Mouse (Mus musculus): ENCODE results near the gene Tial1. TPM values are rescaled to one million over a fixed set of nuclear protein-coding genes. Genes with fewer than 3 reads are reported as not detected.
A peak's percentile ranks its signal among the peaks of the same experiment; 100 is the strongest.

Tial1 gene
- polyA plus RNA-seq, 1 experiment from 2014 or later: 28.0 TPM

DNA sequence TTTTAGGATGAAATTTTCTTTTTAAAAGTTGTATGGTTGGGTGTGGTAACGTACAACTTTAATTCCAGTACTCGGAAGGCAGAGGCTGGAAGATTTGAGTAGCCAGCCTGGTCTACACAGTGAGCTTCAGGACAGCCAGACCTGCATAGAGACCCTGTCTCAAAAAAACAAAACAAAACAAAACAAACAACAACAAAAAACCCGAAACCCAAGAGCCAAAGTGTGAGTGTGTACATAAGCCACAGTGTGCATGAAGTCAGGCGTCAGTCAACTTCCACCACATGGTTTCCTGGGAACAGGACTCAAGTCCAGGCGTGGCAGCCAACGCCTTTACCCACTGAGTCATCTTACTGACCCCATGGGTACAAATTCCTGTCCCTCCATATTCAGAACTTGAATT is 22.3 kb downstream of the Tial1 start:
- H3K9me3 ChIP-seq (replicated peaks): no peaks in the 10 kb centered on the region
- 94% methylated on average over 6 of the region's 6 CpGs for whole genome bisulfite sequencing
- no peak for DNase-seq (ENCODE audit: low spot score)
- H3K4me1 ChIP-seq: no peaks in the 10 kb centered on the region
- no peaks in the 10 kb centered on the region for H3K27me3 ChIP-seq (ENCODE audit: low read depth, poor library complexity, severe bottlenecking)
- no peak overlapping the region for H3K4me3 ChIP-seq
- peaks cover 48% of the 10 kb centered on the region for H3K36me3 ChIP-seq
- no peak overlapping the region for H3K27ac ChIP-seq (replicated peaks)

DNA sequence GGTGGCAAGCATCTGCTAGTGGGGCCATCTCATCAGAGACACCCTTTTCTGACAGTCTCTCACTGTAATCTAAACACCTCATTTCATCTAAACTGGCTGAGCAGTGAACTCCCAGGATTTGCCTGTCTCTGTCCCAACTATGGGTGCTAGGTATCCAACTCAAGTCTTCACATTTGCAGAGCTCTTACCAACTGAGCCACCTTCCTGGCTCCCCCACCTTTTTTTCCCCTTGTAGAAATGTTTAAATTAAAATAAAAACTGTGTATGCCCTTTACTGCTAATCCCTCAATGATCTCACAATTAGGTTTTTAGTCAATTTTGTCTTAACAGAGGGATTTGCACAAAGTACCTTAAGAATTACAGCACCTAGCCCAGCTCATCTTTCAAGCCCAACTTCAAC is 23.4 kb downstream of the Tial1 start:
- no peak overlapping the region for H3K4me3 ChIP-seq
- H3K9me3 ChIP-seq (replicated peaks): no peaks in the 10 kb centered on the region
- DNase-seq (ENCODE audit: low spot score): no peak

DNA sequence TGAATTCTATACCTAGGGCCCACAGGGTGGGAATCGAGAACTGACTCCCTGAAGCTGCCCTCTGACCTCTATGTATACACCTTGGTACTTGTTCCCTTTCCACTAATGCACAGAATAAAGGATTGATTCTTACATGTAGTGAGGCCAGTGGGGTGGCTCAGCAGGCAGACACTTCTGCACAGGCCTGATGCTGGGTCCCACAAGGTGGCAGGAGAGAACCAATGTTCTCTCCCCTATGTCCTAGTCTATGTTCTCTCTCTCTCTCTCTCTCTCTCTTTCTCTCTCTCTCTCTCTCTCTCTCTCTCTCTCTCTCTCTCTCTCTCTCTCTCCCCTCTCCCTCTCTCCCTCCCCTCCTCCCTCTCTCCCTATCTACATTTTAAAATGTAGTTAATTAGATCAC is 28.3 kb downstream of the Tial1 start:
- DNase-seq (ENCODE audit: low spot score): no peak
- H3K4me3 ChIP-seq: no peak overlapping the region
- H3K4me1 ChIP-seq: no peaks in the 10 kb centered on the region
- H3K27ac ChIP-seq (replicated peaks): no peak overlapping the region
- no peaks in the 10 kb centered on the region for H3K9me3 ChIP-seq (replicated peaks)
- peaks cover 3% of the 10 kb centered on the region; the same call in 1 of the 2 replicates for H3K36me3 ChIP-seq
- WGBS: 72% methylated on average over 1 of the region's 1 CpGs
- no peaks in the 10 kb centered on the region for H3K27me3 ChIP-seq (ENCODE audit: low read depth, poor library complexity, severe bottlenecking)

More for the DNA sequence above, 23.4 kb downstream of the Tial1 start:
- Histone ChIP-seq H3K27me3 (ENCODE audit: low read depth, poor library complexity, severe bottlenecking) (no peaks in the 10 kb centered on the region), H3K27ac (replicated peaks) (no peak overlapping the region), H3K36me3 (peaks cover 37% of the 10 kb centered on the region), H3K4me1 (no peaks in the 10 kb centered on the region)

DNA sequence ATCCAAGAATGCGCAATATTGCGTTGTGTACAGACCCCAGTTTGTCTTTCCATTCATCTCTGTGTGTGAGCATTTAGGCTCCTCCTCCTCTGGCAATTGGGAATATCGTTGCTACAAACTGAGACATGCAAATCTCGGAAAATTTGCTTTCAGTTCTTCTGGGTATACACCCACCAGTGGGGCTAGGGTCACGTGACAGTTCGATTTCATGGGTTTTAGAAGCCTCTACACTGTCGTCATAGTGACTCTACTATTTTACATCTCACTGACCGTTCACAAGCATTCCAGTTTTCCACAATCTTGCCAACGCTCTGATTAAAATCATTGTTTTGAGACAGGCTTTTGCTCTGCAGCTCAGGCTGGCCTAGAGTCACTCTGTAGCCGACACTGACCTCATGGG is 28.9 kb downstream of the Tial1 start:
- Histone ChIP-seq H3K4me1 (no peaks in the 10 kb centered on the region), H3K27me3 (ENCODE audit: low read depth, poor library complexity, severe bottlenecking) (no peaks in the 10 kb centered on the region), H3K4me3 (no peak overlapping the region), H3K27ac (replicated peaks) (no peak overlapping the region), H3K36me3 (peaks cover 3% of the 10 kb centered on the region; the same call in 1 of the 2 replicates), H3K9me3 (replicated peaks) (no peaks in the 10 kb centered on the region)
- 80% methylated on average over 10 of the region's 10 CpGs for WGBS
- DNase-seq (ENCODE audit: low spot score): no peak

DNA sequence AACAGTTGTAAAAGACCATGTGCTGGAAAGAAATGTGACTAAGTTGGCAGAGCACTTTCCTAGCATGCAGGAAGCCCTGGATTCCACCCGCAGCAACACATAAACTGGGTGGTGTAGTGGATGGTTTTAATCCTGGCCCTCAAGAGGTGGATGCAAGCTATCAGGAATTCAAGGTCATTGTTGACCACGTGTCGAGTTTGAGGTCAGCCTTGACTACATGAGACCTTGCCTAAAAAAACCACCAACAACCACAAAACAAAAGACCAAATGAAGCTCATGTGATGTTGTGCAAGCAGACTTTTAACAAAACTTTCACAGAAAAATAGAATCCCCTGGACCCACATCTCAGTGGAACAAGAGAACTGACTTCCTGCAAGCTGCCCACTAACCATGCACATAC is 39.0 kb downstream of the Tial1 start:
- no peak for DNase-seq (ENCODE audit: low spot score)
- Histone ChIP-seq H3K9me3 (replicated peaks) (no peaks in the 10 kb centered on the region), H3K27me3 (ENCODE audit: low read depth, poor library complexity, severe bottlenecking) (peaks cover 56% of the 10 kb centered on the region), H3K27ac (replicated peaks) (no peak overlapping the region), H3K36me3 (no peaks in the 10 kb centered on the region), H3K4me3 (no peak overlapping the region), H3K4me1 (peaks cover 22% of the 10 kb centered on the region)
- WGBS: 81% methylated on average over 3 of the region's 3 CpGs

DNA sequence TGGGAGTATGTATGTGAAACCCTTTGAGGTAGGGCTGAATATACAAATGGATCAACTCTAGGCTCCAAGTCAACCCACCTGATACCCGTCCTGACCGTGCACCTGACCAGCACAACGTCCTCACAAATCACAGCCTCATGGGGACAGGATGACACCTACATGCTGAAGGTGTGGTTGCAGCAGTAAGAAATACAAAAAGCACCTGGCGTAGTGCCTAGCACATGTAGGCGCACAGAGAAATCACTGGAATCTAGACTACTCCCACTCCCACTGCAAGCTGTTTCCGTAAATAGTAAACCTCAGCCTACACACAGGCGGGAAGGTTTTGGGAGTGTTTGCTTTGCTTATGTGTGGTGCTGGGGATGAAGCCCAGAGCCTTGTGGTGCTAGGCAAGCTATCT is 39.8 kb downstream of the Tial1 start:
- WGBS: 88% methylated on average over 7 of the region's 7 CpGs

DNA sequence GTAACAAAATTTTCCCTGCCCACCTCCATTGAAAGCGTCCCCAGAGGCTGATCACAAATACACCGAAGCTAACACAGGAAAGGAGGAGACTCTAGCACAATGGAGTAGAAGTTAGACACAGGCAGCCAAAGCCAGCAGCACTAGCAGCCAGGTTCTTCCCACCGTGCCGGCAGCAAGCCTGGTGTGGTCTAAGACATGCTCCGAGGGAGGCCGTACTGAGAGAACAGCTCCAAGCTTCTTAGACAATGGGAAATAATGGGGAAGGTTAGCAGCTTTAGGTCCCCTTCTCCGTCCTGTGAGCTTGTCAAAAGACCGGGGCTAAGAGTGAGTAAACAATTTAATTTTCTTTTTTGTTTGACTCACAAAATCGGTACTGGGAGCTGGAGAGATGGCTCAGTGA is 41.8 kb downstream of the Tial1 start:
- Histone ChIP-seq H3K36me3 (no peaks in the 10 kb centered on the region), H3K9me3 (replicated peaks) (no peaks in the 10 kb centered on the region), H3K4me3 (no peak overlapping the region), H3K4me1 (peaks cover 28% of the 10 kb centered on the region), H3K27ac (replicated peaks) (no peak overlapping the region), H3K27me3 (ENCODE audit: low read depth, poor library complexity, severe bottlenecking) (peaks cover 84% of the 10 kb centered on the region)
- no peak for DNase-seq (ENCODE audit: low spot score)
- 5% methylated on average over 9 of the region's 9 CpGs for WGBS

More for the DNA sequence above, 39.8 kb downstream of the Tial1 start:
- H3K4me3 ChIP-seq: no peak overlapping the region
- no peak for DNase-seq (ENCODE audit: low spot score)
- no peaks in the 10 kb centered on the region for H3K9me3 ChIP-seq (replicated peaks)
- H3K27ac ChIP-seq (replicated peaks): no peak overlapping the region
- peaks cover 28% of the 10 kb centered on the region for H3K4me1 ChIP-seq
- no peaks in the 10 kb centered on the region for H3K36me3 ChIP-seq
- peaks cover 64% of the 10 kb centered on the region for H3K27me3 ChIP-seq (ENCODE audit: low read depth, poor library complexity, severe bottlenecking)

DNA sequence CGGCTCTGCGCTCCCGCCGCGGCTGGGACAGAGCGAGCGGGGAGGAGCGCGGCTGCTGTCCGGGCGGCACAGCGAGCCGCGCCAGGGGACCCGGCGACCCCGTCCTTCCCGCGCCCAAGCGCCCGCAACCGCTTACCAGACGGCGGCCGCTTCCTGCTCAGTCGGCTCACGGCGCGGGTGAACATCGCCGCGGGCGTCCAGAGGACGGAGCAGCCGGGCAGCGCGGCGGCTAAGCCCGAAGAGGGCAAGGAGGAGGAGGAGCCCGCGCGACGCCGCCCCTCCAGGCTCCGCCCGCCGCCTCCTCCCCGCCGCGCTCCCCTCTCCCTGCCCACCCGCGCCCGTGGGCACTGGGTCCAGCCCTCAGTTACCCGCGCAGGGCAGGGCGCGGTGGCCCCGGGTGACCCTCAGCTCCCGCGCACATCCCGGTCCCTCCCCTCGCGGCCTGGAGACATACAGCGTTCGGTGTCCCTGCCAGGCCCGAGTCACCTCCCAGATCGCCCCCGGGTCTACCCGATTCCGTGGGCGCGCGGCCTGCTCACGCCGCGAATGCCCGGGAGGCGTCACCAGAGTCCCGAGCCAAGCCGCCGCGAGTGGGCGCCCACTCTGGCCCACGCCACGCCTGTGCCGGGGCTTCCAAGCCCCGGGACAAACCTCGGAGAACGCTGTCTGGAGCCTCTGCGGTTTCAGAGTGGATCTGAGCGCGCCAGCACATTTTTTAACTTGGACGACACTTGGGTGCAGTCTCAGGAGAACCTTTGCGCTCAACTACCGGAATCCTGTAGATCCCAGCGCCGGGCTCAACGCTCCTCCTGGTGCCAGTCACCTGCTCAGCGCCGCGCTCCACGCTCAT is 43.4 kb downstream of the Tial1 start, which contains the start of gene Rgs10:
Gene Rgs10, minus strand, starts transcription at position 829 of the 850 bp plus-strand sequence.
- peak; percentile 75 for DNase-seq (ENCODE audit: low spot score)
- Histone ChIP-seq H3K27me3 (ENCODE audit: low read depth, poor library complexity, severe bottlenecking) (peaks cover 92% of the 10 kb centered on the region), H3K4me1 (peaks cover 28% of the 10 kb centered on the region), H3K36me3 (no peaks in the 10 kb centered on the region), H3K4me3 (peak within 1 kb of the TSS; percentile 83), H3K27ac (replicated peaks) (peak within 1 kb of the TSS; percentile 76), H3K9me3 (replicated peaks) (no peaks in the 10 kb centered on the region)
- under 1% methylated on average over 100 of the region's 102 CpGs for WGBS

DNA sequence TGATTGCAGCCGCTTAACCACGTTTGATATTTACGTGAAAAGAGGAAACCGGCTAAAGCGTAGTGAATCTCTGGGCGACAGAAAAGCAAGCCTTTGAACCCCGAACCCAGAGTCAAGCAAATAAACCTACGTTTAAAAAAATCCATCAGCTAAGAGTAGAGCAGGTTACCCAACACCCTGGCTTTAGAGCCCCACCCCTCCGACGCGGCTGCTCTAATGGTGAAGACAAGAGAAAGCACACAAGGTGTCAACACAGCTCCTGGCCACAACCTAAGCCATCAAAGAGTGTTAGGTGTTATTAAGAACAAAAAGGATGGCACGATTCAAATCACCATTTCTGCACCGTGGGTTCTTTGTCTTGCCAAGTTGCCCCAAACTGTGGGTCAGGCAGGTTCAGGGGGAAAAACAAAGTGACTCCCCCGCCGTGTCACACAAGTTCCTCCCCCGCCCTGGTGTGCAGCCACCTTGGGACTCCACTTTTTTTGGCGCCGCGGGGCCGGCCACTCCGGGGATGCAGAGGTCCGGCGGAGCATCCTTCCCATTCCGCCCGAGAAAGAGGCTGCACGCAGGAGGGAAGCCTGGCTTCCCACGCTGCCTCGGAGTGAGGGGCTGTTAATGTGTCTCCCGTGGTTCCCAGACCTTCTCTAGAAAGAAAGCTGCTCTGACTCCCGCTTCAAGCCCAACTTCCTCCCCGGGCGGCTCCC is 44.1 kb downstream of the Tial1 start:
- DNase-seq (ENCODE audit: low spot score): no peak
- WGBS: 4% methylated on average over 32 of the region's 32 CpGs

DNA sequence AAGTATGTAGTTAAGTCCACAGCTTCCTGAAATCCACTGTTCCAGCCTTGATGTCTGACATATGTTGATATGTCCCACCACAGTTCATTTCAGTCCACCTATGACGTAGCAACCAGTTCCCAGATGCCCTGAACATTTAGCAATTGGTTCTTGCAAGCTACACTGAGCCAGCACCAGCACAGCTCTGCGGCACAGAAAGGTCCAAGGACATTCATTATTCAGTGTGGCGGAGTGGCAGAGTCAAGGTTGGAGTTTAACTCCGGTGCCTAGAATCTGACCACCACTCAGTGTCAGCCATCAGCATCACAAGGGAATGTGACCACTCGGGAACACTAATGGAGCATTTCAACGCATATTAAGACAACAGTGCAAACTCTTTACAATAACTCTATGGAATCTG is 44.9 kb downstream of the Tial1 start:
- no peaks in the 10 kb centered on the region for H3K9me3 ChIP-seq (replicated peaks)
- no peaks in the 10 kb centered on the region for H3K36me3 ChIP-seq
- no peak overlapping the region for H3K27ac ChIP-seq (replicated peaks)
- H3K4me1 ChIP-seq: peaks cover 28% of the 10 kb centered on the region
- H3K4me3 ChIP-seq: 0 out of 2 replicates have a peak overlapping the region, but pooled peaks have one; percentile 83
- WGBS: 68% methylated on average over 6 of the region's 6 CpGs
- DNase-seq (ENCODE audit: low spot score): no peak
- peaks cover 77% of the 10 kb centered on the region for H3K27me3 ChIP-seq (ENCODE audit: low read depth, poor library complexity, severe bottlenecking)

More for the DNA sequence above, 44.1 kb downstream of the Tial1 start:
- H3K36me3 ChIP-seq: no peaks in the 10 kb centered on the region
- H3K27ac ChIP-seq (replicated peaks): peak overlapping the region; percentile 76
- H3K4me1 ChIP-seq: peaks cover 28% of the 10 kb centered on the region
- H3K9me3 ChIP-seq (replicated peaks): no peaks in the 10 kb centered on the region
- H3K4me3 ChIP-seq: peak overlapping the region; percentile 83
- H3K27me3 ChIP-seq (ENCODE audit: low read depth, poor library complexity, severe bottlenecking): peaks cover 85% of the 10 kb centered on the region

DNA sequence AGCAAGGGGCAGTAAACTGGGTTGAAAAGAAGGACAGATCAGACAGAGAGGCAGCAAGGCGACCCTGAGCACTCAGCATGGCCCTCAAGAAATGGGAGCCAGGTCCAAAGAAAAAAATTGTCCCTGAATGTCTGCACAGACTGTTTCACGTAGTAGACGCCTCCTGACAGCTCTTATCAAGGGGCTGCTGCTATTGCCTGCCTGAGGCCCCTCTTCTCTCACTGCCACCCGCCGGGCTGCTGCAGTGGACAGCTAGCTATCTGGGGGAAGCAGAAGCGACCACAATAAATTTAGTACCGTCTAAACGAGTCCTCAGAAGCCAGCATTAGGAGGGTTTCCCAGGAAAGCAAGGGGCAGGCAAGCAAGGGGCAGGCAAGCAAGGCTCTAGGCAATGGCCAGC is 47.1 kb downstream of the Tial1 start:
- no peak overlapping the region for H3K4me3 ChIP-seq
- no peak overlapping the region for H3K27ac ChIP-seq (replicated peaks)
- DNase-seq (ENCODE audit: low spot score): no peak
- peaks cover 25% of the 10 kb centered on the region for H3K4me1 ChIP-seq
- 75% methylated on average over 8 of the region's 8 CpGs for WGBS
- H3K36me3 ChIP-seq: no peaks in the 10 kb centered on the region
- no peaks in the 10 kb centered on the region for H3K9me3 ChIP-seq (replicated peaks)
- peaks cover 55% of the 10 kb centered on the region for H3K27me3 ChIP-seq (ENCODE audit: low read depth, poor library complexity, severe bottlenecking)

DNA sequence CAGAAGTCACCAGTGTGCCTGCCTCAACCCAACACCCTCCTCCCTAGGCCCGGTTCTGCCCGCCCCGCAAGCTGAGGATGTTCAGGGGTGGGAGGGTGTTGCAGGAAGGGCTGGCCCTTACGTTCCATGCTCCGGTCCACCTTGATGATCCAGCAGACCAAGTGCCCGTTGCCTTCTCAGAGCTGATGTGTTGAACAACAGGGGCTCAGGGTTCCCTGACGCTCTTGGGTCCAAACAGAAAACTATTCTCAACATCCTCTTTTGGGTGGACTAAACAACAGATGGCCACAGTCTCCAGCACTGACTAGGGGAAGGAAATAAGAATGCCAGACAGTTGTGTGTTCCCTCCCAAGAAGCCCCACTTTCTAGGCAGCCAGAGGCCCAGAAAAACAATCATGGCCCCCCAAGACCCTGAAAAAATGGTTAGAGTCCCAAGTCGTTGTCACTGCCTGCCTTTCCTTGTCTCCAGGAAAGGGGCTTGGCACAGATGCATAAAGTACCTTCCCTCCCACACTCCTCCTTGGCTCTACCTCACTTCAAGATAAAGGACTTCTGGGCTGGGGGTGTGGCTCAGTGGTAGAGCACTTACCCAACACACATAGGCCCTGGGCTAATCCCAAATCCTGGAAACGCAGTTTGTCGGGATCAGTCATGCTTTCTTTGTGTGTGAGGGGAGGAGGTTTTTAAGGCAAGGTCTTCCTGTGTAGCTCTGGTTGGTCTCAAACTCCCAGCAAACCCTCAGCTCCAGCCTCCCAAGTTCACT is 49.3 kb downstream of the Tial1 start:
- peaks cover 33% of the 10 kb centered on the region for H3K27me3 ChIP-seq (ENCODE audit: low read depth, poor library complexity, severe bottlenecking)
- no peaks in the 10 kb centered on the region for H3K9me3 ChIP-seq (replicated peaks)
- peaks cover 4% of the 10 kb centered on the region for H3K4me1 ChIP-seq
- no peak for DNase-seq (ENCODE audit: low spot score)
- H3K4me3 ChIP-seq: no peak overlapping the region
- H3K27ac ChIP-seq (replicated peaks): no peak overlapping the region
- H3K36me3 ChIP-seq: no peaks in the 10 kb centered on the region
- WGBS: 66% methylated on average over 10 of the region's 10 CpGs

Data from midbrain, embryonic 10.5 days (tissue).